Mouse (Mus musculus): ENCODE measurements around the gene Hps3. TPM values are rescaled to one million over a fixed set of nuclear protein-coding genes. Genes with fewer than 3 reads are reported as not detected.
A peak's percentile ranks its signal among the peaks of the same experiment; 100 is the strongest.
"Not testable (repeated sequence)": the region's sequence is repeated elsewhere in the genome, so short reads cannot be mapped to it uniquely, and the experiment has no call there.

The Hps3 gene
- total and polyA plus RNA-seq, 3 experiments = 7.0 to 10.5 TPM; not detected in 1

- peaks cover 7% of the 10 kb centered on the region for H3K79me2 ChIP-seq (ENCODE audit: control insufficient read depth, insufficient read depth, low read length, poor library complexity)
- H3K4me3 ChIP-seq (ENCODE audit: control insufficient read depth in 1 of 2, insufficient read depth in 1 of 2, low read depth in 2 of 2, low read length in 2 of 2) = peak within 1 kb of the TSS; percentile 92 to 93
- peak; percentile 97 for DNase-seq (ENCODE audit: low read depth, low spot score)
- H3K4me1 ChIP-seq (ENCODE audit: control insufficient read depth in 1 of 2, insufficient read depth in 2 of 2, low read length in 2 of 2) = 0 out of 4 replicates have a peak, but pooled peaks cover 0 to 2% of the 10 kb centered on the region in 2 experiments
- no peaks in the 10 kb centered on the region for H3K9me3 ChIP-seq (replicated peaks; ENCODE audit: insufficient read depth, low read length)
- peaks cover 0 to 5% of the 10 kb centered on the region in 2 experiments; a peak in 2 of 4 replicates for H3K36me3 ChIP-seq (ENCODE audit: control insufficient read depth in 1 of 2, insufficient read depth in 2 of 2, low read length in 2 of 2)
- peak within 1 kb of the TSS; percentile 82 for H3K9ac ChIP-seq (ENCODE audit: control insufficient read depth, low read depth, low read length, poor library complexity, severe bottlenecking)
- H3K27ac ChIP-seq (ENCODE audit: control insufficient read depth, low read depth, low read length) = peak within 1 kb of the TSS; percentile 34; the same call in 1 of the 2 replicates
- peak; percentile 73 to 86 for TF ChIP-seq POLR2A (IDR thresholded peaks at IDR 0.05; ENCODE audit: control insufficient read depth in 1 of 2, insufficient read depth in 1 of 2, low read depth in 1 of 2, low read length in 2 of 2, poor library complexity in 1 of 2)
- 0 out of 2 replicates have a peak, but pooled peaks have one; percentile 32 for TF ChIP-seq MYC (IDR thresholded peaks at IDR 0.05; ENCODE audit: low read depth, low read length)
- no peak for TF ChIP-seq RAD21 (IDR thresholded peaks at IDR 0.05; ENCODE audit: low read depth, low read length)
- TF ChIP-seq TBP (IDR thresholded peaks at IDR 0.05; ENCODE audit: low read depth, low read length) = peak; percentile 89
- TF ChIP-seq NELFE (IDR thresholded peaks at IDR 0.05; ENCODE audit: low read depth, low read length) = peak; percentile 79
- TF ChIP-seq MXI1 (IDR thresholded peaks at IDR 0.05; ENCODE audit: low read depth, low read length) = peak; percentile 83
- peak; percentile 84 for TF ChIP-seq CHD2 (IDR thresholded peaks at IDR 0.05; ENCODE audit: low read length)
- peak; percentile 82 for TF ChIP-seq SIN3A (IDR thresholded peaks at IDR 0.05; ENCODE audit: low read length)
- peak; percentile 74 for TF ChIP-seq HCFC1 (IDR thresholded peaks at IDR 0.05; ENCODE audit: low read depth, low read length)
- peak; percentile 91 for TF ChIP-seq ELF1 (IDR thresholded peaks at IDR 0.05; ENCODE audit: low read depth, low read length)
- no peak for TF ChIP-seq EP300 (IDR thresholded peaks at IDR 0.05; ENCODE audit: low read depth in 1 of 2, low read length in 2 of 2)
- no peak for TF ChIP-seq ZC3H11A (IDR thresholded peaks at IDR 0.05; ENCODE audit: low read depth, low read length)
- TF ChIP-seq MAX (IDR thresholded peaks at IDR 0.05; ENCODE audit: low read length) = peak; percentile 46; the same call in 1 of the 2 replicates
- TF ChIP-seq SMC3 (IDR thresholded peaks at IDR 0.05; ENCODE audit: low read depth, low read length) = no peak
- TF ChIP-seq POLR2AphosphoS2 (IDR thresholded peaks at IDR 0.05; ENCODE audit: low read length) = peak; percentile 73
- peak; percentile 76; the same call in 1 of the 2 replicates for TF ChIP-seq ZMIZ1 (IDR thresholded peaks at IDR 0.05; ENCODE audit: low read depth, low read length)
- no peak for TF ChIP-seq USF2 (IDR thresholded peaks at IDR 0.05; ENCODE audit: borderline replicate concordance in 1 of 2, insufficient read depth in 1 of 2, low read depth in 1 of 2, low read length in 2 of 2)
- TF ChIP-seq TCF12 (IDR thresholded peaks at IDR 0.05; ENCODE audit: low read depth, low read length) = peak; percentile 51
- no peaks in the 10 kb centered on the region for H3K27me3 ChIP-seq (ENCODE audit: control insufficient read depth in 1 of 2, insufficient read depth in 2 of 2, low read length in 2 of 2)
Measured at GRCm38 (mm10) chr3:20057306-20058196, 22.4 kb upstream of the Hps3 start, which contains the start of gene Hltf. Hltf (plus strand) TSS chr3:20057811.

DNA sequence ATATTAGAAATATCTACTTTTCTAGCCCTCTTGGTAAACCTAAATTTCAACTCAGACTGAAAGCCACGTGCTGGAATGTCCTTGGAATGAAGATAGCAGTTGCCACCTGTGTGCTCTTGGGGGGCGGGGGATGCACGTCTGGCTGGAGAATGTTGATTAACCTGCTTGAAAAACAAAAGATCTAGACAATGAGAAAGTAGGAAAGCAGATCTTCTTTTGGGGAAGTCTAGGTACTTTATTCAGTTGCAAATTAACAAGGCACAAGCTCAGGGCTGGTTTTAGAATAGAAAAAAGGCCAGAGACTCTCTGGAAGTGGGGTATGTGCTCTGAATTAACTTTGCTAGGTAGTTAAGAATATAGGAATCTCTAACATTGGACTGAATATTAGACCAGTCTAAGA is 9.6 kb upstream of the Hps3 start:
- H3K27me3 ChIP-seq (ENCODE audit: control insufficient read depth in 1 of 2, insufficient read depth in 2 of 2, low read length in 2 of 2); H3K4me3 ChIP-seq (ENCODE audit: control insufficient read depth in 1 of 2, insufficient read depth in 1 of 2, low read depth in 2 of 2, low read length in 2 of 2); H3K79me2 ChIP-seq (ENCODE audit: control insufficient read depth, insufficient read depth, low read length, poor library complexity); H3K4me1 ChIP-seq (ENCODE audit: control insufficient read depth in 1 of 2, insufficient read depth in 2 of 2, low read length in 2 of 2); H3K27ac ChIP-seq (ENCODE audit: control insufficient read depth, low read depth, low read length); H3K9ac ChIP-seq (ENCODE audit: control insufficient read depth, low read depth, low read length, poor library complexity, severe bottlenecking); DNase-seq (ENCODE audit: low read depth, low spot score); H3K36me3 ChIP-seq (ENCODE audit: control insufficient read depth in 1 of 2, insufficient read depth in 2 of 2, low read length in 2 of 2); H3K9me3 ChIP-seq (replicated peaks; ENCODE audit: insufficient read depth, low read length): not testable (repeated sequence)

DNA sequence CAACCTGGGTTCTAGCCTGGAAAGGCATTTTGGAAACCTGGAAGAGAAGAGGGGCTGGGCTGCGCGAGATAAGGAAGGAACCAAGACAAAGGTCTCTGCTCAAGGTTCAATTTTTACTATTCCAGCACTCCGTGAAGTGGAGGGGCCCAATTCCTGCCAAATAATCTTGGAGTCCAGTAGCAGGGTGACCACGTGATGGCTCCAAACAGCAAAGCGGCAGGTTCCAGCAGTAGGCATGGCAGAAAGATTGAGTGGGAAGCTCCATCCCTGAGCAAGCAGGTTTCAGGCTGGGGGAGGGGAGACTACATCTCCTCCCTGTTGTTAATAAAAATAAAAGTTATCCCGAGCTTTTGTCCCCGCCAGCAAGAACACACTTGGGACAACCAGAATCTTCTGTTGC is 6.3 kb upstream of the Hps3 start:
- H3K9ac ChIP-seq (ENCODE audit: control insufficient read depth, low read depth, low read length, poor library complexity, severe bottlenecking); H3K27me3 ChIP-seq (ENCODE audit: control insufficient read depth in 1 of 2, insufficient read depth in 2 of 2, low read length in 2 of 2): not testable (repeated sequence)

More for the DNA sequence above, 6.3 kb upstream of the Hps3 start:
- H3K4me3 ChIP-seq (ENCODE audit: control insufficient read depth in 1 of 2, insufficient read depth in 1 of 2, low read depth in 2 of 2, low read length in 2 of 2); DNase-seq (ENCODE audit: low read depth, low spot score); H3K9me3 ChIP-seq (replicated peaks; ENCODE audit: insufficient read depth, low read length); H3K36me3 ChIP-seq (ENCODE audit: control insufficient read depth in 1 of 2, insufficient read depth in 2 of 2, low read length in 2 of 2); H3K27ac ChIP-seq (ENCODE audit: control insufficient read depth, low read depth, low read length); H3K79me2 ChIP-seq (ENCODE audit: control insufficient read depth, insufficient read depth, low read length, poor library complexity); H3K4me1 ChIP-seq (ENCODE audit: control insufficient read depth in 1 of 2, insufficient read depth in 2 of 2, low read length in 2 of 2): not testable (repeated sequence)

All from MEL (cell line).